Mouse (Mus musculus): ENCODE results near the gene Copg1.

DNA sequence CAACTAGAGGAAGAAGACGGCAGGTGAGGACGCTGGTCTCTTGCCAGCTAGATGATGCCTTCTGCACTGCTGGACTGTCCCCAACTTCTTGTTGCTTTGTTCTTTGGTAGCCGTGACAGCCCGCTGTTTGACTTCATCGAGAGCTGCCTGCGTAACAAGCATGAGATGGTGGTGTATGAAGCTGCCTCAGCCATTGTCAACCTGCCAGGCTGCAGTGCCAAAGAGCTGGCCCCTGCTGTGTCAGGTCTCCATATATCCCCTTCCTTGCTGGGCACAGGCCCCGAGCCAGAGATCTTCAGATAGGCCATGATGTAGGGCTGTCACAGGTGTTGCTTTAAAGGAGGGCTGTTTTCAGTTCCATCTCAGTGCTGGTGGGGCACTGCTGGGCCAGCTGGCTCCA is 6.3 kb downstream of the Copg1 start:
- TF ChIP-seq FLI1 (IDR thresholded peaks at IDR 0.05; ENCODE audit: low read length) (no peak), GATA1 (IDR thresholded peaks at IDR 0.05; ENCODE audit: borderline replicate concordance, low read length) (no peak)

Data from megakaryocyte, embryonic 14.5 days (primary cell).